Mouse (Mus musculus) megakaryocyte, adult 5-6 weeks (primary cell): ENCODE data around the gene Il22ra1. TPM values are rescaled to one million over a fixed set of nuclear protein-coding genes. Genes with fewer than 3 reads are reported as not detected.
A peak's percentile ranks its signal among the peaks of the same experiment; 100 is the strongest.

Experiments used
- ATAC-seq: 2 replicates; pipeline ENCODE4 v1.8.0; 2016; ENCODE audit warnings: mild to moderate bottlenecking, inconsistent platforms; ENCODE audit not compliant: poor library complexity, severe bottlenecking
- total RNA-seq, 2 experiments: library from RNA; stranded (forward) in 1 of 2; stranded (reverse) in 1 of 2; fragments of 153-499, 151-499 nt in 1 of 2; fragments of 221-1000, 200-1000 nt in 1 of 2; gene quantifications; 2 replicates each; pipeline versions ENCODE4 v1.2.3 to v1.2.4; 2015 to 2017

Gene Il22ra1
- total RNA-seq (2015) (not detected in 2 replicates), total RNA-seq (2017) (not detected in 2 replicates)

DNA sequence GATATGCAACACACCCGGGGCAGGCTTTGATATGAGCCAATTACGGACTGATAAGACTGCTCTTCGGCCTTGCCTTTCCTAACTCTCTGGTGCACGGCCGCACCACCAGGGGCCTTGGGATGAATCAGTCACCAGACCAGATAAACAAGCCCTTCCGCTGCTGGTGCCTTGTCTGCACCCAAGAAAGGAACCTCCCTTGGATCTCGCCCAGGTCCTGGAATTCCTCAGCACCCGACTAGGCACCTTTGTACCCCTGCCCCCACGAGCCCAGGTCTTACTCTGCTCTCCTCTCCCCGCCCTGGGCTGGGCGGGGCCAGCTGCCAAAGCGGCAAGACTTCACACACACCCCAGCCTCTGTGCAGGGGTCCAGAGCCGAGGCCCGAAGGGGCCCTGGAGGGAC lies at the start of gene Il22ra1:
Il22ra1 (plus strand) TSS at position 356 of the 400 bp plus-strand sequence.
- ATAC-seq: no peak

DNA sequence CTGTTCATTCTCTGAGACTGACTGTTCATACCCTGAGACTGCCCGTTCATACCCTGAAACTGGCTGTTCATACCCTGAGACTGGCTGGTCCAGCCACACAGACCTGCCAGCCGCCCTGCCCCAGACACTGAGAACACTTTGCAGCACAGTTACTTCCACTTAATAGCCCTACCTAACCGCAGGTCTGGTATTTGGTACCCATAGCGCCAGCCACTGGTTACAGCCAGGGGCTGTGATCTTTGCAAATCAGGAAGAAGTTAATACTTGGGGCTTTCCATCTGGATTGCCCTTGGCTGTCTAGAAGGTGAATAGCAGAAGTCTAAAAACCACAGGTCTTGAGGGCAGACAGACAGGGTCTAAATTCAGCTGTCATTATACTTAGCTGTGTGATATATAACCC lies 48.7 kb upstream of the Il22ra1 start:
- ATAC-seq: peak; percentile 71

DNA sequence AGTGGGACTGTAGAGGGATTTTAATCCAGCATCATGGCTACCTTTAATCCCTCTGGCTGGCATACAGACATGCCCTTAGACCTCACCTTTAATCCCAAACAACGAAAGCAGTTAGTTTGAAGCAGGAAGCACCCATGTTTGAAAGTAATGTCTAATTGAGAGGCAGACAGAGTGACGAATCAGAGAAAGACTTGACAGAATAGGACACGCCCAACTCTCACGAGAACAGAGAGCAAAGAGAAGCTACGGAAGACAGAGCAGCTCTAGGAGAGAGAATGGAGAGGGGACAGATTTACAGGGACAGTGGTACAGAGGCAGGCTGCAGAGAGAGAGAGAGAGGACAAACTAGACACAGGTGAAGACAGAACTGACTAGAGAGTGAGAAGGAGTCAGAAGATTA lies 46.2 kb upstream of the Il22ra1 start:
- no peak for ATAC-seq

DNA sequence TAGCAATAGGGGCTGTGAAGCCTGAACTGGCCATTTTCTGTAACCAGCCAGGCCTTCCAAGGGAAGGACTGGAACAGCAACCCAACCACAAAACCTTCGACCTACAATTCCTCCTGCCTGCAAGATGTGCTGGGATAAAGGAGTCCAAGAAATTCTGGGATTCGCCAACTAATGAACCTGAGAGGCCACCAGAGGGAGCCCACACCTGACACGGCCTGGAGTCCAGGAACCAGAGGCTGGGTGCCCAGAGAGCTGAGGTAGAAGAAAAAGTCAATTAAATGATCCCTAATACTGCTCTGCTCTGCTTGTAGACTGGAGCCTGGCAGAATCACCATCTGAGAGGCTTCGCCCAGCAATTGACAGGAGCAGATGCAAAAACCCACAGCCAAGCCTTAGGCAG lies 44.4 kb upstream of the Il22ra1 start:
- ATAC-seq: no peak

DNA sequence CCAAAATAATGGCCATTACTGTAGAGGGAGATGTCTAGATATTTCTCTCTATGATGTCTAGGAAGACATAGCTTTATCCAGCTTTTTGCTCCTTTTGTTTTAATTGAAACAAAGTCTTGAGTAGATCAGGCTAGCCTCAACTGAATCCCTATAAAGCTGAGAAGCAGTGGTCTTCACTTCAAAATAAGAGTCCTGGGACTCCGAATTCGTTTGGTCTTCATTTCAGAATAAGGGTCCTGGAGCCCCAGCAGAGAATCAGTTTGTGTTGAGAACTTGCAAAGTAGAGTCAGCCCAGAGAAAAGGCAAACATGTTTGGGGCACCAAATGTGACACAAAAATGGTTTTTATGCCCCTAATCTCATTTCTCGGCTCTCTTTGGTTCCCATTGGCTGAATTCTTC lies 43.2 kb upstream of the Il22ra1 start:
- no peak for ATAC-seq

DNA sequence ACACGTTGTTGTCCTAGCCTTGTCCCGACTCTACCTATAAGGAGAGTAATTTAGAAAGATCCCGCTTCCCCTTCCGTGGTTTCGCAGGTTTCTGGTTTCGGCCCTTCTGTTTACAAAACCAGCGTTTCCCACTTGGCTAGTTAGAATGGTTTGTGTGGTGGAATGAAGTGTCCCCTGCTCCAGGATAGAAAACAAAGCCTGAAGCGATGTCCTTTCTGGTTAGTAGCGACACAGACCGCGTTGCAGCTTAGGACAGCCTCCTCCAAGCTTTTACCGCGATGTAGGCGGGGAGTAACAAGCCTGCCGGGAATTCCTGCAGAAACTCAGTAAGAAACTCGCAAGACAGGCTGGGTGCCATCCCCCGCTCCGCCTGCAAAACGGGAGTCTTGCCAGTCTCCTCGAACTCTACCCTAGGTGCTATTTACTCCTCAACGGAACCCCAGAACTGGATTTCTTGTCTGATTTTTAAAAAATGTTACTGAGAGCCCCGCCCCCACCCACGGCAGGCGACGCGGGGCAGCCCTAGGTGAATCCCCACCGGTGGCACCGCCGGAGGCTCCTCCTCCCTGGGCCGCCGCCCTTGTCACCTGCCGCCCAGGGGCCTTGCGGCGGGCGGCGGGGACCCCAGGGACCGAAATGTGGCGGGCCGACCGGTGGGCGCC lies 41.9 kb upstream of the Il22ra1 start, which contains the start of gene Ifnlr1:
Ifnlr1 (plus strand) TSS at position 382 of the 662 bp plus-strand sequence.
- peak; percentile 55 for ATAC-seq

DNA sequence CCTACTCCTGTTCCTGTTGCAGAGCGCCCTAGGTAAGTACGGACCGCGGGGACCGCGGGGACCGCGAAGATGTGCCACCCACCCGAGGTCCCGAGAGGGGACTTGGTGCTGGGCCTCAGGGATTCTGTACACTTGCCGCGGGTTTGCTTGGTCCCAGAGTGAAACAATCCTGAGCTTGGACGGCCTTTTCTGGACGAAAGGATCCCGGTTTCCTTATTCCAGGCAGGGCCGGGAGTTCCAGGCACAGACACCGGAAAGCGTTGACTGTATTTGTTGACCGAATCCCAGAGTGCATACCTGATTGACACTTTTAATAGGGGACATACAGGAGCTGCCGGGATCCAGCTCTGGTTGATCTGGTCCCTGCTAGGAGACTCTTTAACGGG lies 41.4 kb upstream of the Il22ra1 start:
- ATAC-seq: no peak

DNA sequence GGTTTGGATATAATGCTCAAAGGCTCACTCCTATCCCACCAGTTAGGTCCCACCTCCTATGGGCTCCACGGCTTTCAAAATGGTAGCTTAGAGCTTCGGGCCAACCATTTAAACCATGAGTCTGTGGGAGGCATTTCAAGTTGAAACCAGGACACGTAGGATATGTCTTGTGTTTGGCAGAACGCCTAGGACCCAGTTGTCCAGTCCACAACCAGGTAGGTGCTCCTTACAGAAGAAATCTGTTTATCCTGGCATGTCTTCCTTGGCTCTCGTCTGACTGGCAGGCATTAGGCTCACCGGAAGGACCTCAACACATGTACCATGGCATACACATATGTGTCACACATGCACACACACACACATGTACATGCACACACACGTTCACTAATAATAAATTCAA lies 38.2 kb upstream of the Il22ra1 start:
- no peak for ATAC-seq

DNA sequence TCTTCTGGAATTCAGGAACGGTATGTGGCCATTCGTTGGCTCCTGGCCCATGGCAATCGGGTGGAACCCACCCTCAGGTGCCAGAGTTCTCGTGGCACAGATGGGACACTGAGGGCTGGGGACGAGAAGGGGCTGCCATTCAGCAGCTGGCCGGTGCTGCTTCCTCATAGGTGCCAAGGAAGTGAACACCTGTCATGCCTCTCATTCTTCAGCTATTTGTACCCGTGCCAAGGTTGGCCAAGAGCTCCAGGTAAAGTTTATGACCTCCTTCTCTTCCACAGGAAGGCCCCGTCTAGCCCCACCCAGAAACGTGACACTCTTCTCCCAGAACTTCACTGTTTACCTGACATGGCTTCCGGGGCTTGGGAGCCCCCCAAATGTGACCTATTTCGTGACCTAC lies 37.7 kb upstream of the Il22ra1 start:
- ATAC-seq: no peak

DNA sequence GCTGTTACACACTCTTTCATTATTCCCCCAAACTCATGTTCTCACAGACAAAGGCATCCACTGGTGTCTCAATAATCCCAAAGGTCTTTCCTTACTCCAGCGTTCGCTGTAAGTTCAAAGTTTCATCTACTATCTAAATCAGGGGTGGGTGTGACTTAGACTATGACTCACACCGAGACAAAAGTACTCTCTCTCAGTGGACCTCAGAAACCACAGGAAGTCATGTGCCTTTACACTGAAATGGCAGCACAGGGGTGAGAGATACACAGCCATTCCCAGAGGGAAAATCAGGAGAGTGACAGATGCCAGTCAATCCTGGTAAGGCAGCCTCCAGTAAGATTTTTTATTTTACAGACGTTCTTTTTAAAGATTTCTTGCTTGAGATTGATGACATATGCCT lies 35.1 kb upstream of the Il22ra1 start:
- ATAC-seq: peak; percentile 40; the same call in 1 of the 2 replicates

DNA sequence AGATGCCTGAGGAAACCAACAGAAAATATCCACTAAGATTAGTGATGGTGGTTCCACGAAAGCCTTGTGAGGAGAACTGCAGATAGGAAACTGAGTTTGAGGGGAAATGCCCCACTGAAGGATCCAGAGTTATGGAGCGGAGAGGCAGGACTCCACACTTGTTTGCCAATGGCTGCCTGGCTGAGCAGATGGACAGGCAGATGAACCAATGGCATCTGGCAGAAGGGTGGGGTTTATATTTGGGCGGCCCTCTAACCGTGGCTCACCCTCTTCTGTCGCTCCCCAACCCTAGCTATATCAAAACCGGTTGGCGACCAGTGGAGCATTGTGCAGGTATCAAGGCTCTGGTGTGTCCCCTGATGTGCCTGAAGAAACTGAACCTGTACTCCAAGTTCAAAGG lies 29.5 kb upstream of the Il22ra1 start:
- no peak for ATAC-seq

DNA sequence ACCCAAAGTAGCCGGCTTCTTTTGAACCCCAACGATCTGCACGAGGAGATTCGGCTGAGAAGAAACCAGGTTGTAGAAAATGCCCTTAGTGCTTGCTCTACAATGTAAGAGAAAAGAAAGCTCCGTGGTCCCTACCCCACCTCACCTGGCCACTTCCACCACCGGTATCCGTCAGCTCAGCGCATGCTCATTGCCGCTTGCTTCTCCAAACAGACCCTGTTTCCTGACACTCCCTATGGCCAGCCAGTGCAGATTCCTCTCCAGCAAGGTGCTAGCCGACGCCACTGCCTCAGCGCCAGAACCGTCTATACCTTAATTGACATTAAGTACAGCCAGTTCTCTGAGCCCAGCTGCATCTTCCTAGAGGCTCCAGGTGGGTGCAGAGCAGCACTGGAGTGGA lies 24.5 kb upstream of the Il22ra1 start:
- no peak for ATAC-seq

DNA sequence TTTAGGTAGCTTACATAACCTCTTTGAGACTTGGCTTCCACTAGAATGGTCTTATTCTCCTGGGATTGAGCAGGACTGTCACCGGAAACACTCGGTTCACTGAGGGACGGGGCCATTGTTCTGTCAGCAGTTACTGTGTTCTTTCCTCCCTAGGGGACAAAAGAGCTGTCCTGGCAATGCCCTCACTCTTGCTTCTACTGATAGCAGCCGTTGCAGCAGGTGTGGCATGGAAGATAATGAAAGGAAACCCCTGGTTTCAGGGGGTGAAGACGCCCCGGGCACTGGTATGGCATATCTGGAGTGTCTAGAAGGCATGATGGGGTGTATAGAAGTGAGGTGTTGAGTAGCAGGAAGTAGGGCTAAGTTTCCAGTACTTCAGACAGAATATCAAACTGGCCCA lies 24.0 kb upstream of the Il22ra1 start:
- no peak for ATAC-seq

DNA sequence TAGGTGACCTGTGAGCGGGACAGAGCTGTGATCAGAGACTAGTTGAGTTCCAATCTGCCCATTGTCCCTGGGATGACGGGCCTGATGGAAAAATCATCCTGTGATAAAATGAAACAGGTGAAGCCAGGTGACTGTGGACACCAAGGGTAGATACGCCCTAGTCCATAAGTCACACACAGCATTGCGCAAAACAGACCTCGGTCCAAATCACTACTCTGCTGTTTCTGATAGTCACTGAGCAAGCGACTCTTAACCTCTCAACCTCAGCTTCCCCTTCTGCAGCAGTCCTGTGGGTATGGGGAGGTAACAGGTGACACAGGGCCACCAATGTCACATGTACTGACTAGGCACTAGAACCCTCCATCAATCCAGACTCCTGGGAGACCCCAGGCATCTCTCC lies 21.9 kb upstream of the Il22ra1 start:
- 0 out of 2 replicates have a peak, but pooled peaks have one; percentile 23 for ATAC-seq

DNA sequence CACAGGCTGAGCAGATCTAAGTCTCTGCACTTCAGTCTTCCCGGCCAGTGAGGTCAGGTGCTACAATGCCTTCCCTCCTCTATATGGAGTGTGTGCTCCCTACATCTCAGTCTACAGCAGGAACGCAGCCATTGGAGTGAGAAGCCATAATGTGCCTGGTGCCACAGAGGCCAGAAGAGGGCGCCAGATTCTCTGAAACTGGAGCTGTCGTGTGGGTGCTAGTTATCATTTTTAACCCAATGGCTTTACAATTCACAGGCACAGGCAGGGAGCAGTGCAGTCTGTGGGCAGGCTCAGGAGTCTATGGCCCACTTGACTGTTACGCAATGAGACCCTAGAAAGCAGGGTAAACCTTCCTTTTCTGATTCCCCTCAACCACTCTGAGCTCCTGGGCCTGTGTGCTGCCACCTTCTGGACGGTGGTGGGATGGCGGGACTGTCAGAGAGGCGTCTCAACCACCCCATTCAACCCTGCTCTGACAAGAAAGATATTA lies 18.9 kb upstream of the Il22ra1 start:
- peak; percentile 94 for ATAC-seq

DNA sequence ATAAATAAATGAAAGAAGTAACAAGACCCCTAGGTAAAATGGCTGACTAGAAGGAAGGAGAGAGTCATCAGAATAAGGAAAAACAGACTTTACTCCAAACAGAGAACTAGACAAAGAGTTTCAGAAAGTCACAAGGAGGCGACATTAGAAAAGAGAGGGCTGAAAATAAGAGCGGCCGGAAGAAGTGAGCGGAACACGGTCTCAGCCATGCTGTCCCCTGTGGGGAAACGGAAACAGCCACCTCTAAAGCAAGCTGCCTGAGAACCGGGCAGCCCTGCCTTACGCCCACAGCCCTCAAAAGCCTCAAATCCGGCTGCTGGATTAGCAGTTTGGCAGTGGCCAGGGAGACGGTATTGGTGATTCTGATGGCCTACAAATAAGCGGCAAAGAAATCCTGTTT lies 18.4 kb upstream of the Il22ra1 start:
- no peak for ATAC-seq

DNA sequence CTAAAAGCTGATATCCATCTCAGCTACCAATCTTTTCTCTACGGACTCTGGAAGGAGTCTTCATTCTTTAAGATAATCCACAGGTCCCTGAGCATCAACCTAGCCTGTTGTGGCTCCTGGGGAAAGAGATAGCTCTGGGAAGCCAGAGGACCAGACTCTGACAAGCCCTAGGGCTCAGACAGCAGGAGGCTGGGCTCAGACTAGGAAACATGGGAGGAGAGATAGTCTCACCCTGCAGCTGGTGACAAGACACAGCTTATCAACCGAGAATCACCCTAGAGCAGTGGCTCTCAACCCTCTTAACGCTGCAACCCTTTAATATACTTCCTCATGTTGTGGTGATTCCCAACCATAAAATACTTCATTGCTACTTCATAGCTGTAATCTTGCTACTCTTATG lies 17.6 kb upstream of the Il22ra1 start:
- ATAC-seq: no peak

DNA sequence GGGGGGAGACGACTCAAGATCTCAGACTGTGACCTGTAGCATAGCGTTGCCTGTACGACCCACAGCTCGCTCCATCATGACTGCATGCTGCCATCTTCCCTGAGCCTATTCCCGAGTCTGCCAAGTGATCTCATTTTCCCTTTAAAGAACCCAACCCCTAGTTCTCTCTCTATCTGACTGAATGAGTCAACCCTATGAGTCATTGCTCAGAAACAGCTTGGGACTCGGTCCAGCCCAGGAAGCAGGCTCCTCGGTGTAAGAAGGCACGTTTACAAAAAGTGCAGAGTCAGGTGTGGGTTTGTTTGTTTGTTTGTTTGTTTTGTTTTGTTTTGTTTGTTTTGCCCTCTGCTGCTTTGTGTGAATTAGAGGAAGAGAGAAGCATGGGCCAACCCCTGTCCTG lies 13.2 kb upstream of the Il22ra1 start:
- no peak for ATAC-seq

DNA sequence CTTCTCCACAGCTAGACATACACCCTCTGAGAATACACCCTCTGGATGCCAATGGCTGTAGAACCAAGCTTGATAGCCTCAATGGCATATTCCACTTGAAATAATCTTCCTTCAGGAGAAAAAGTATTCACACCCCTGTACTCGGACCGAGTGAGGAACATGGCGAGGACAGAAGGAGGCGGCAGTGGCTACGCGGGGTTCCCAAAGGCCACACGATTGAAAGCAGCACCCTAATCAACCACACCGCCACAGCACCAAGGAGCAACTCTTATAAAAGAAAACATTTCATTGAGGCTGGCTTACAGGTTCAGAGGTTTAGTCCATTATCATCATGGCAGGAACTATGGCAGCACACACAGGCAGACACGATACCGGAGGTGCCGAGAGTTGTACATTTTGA lies 11.5 kb upstream of the Il22ra1 start:
- peak; percentile 62; the same call in 1 of the 2 replicates for ATAC-seq

DNA sequence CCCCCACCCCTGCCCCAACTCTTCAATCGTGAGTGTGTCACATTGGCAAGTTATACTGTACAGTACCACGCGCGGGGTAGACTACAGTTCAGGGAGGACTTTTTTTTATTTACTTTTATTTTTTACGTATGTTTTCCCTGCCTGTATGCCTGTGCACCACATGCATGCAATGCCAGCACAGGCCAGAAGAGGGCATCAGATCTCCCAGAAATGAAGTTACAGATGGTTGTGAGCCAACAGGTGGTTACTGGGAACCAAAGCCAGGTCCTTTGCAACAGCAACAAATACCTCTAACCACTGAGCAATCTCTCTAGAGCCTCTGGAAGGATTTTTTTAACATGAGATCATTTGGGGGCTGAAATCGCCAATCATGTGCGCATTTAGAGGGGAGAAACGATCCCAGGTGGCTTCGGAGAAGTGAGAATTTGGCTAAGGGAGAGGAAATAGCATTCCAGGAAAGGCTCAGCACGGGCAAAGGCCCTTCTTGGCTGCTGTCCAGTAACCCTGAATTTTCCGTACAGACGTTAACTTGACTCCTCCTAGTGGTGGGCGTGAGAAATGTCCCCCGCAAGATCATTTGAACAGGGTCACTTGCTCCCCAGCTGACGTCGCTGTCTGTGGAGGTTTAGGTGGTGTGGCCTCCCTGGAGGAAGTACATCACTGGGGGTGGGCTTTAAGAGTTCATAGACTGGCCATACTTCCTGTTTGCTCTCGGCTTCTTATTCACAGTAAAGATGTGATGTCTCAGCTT lies 5.3 kb upstream of the Il22ra1 start:
- no peak for ATAC-seq

DNA sequence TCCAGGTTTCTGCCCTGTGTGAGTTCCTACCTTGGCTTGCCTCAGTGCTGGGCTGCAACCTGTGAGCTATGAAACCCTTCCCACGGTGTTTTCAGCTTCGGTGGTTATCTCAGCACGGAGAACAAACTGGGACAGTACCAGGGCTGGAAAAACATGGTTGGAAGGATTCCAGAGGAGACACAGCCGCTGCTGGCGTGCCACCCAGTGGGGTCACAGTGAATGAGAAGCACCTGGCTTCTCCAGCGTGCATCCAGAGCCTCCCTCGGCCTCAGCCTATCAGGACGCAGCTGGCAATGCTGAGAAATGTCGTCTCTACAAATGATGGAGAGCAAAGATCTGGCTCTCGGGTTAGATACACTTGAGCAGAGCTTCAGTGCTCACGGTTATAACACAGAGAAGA lies 1.6 kb upstream of the Il22ra1 start:
- ATAC-seq: no peak

DNA sequence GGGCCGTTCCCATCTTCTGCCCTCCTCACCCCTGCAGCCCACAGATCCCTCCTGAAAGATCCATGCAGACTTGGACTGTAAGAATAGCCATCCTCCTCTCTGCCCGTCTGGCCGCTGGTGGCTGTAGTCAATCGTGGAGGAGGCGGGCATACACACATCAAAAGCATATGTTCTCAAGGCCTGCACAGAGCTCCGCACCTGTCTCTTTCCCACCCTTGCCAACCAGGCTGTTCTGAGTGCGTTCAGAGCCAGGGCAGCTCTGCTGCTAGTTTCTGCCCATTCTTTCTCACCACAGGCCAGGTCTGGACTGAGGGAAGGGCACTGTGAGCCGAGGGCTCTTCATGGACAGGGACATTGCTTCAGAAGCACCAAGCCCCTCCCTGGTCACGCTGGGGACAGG lies 2.2 kb downstream of the Il22ra1 start:
- ATAC-seq: no peak
